ENCODE assay signal across 7 mouse cellular contexts in the genomic region with DNA sequence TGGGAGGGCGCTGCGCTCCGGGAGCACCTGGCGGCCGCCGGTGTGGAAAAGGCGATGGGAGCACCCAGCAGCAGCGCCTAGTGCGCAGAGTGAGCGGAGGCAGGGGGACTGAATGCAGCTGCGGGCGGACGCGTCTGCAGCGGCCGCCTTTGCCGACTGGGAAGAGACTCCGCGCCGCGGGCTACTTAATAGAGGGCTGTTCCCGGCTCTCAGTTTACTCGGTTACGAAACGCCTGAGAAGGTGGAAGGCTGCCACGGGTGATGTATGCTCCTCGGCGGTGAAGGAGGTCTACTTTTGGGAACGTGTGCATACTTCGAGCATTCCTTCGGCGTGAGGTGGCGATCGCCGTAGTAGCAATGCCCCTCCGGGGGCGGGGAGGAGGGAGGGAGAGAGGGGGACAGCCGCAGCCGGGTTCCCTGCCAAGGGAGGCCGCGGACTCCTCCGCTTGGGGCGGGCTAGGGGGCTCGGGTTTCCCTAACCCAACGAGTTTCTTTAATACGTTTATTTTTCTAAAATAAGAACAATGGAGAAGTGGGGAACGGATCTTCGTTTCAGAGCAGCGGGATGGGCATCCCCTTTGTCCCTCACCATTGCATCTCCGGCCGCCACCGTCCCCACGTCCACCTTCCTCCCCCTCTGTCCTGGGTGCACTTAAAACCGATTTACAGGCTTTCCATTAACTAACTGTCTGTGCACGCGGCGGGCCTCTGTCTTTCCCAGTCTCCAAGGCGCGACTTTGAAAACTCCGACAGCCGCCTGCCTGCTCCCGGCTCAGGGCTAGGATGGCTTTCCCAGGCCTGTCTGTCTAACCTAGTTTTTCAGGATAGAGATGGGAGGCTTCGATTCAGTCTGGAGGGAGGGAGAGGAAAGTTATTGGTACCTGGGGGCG. TPM values are rescaled to one million over a fixed set of nuclear protein-coding genes. Genes with fewer than 3 reads are reported as not detected.
DNase-seq lines count a peak whose midpoint lies in the region; TF ChIP-seq lines count a peak whose summit lies in the region.

Gene Col12a1 (minus strand): TSS at position 351 of the 890 bp plus-strand sequence.

- H3K4me2 ChIP-seq in myocyte (ENCODE audit: low read depth) = peak within 1 kb of the TSS; percentile 71

- H3K9me3 ChIP-seq in hindbrain, embryonic 10.5 days = peaks cover 4% of the 10 kb centered on the region; the same call in 1 of the 2 replicates

- peak within 1 kb of the TSS; percentile 64 for H3K4me3 ChIP-seq in brown adipose tissue, adult 24 weeks (ENCODE audit: insufficient read depth, low read depth, low read length)
- peak within 1 kb of the TSS; percentile 59 for H3K4me3 ChIP-seq in hindbrain, embryonic 10.5 days
- H3K4me3 ChIP-seq in myocyte = peak within 1 kb of the TSS; percentile 35

- DNase-seq in R1 (ENCODE audit: low read depth, low spot score) (peak; percentile 49), liver (peak; percentile 44)
- peak in 1 of 2 experiments; percentile 23 for DNase-seq in frontal cortex, adult 2 months (ENCODE audit: extremely low spot score in 1 of 2, low spot score in 1 of 2)
- DNase-seq in hindbrain, embryonic 10.5 days (ENCODE audit: low spot score) = peak; percentile 71
- DNase-seq in urinary bladder, postnatal 14 days (ENCODE audit: low spot score) = peak; percentile 88

- H3K27ac ChIP-seq in brown adipose tissue, adult 24 weeks (replicated peaks; ENCODE audit: low read depth, low read length) = no peak within 1 kb of the TSS
- H3K27ac ChIP-seq in hindbrain, embryonic 10.5 days = peak within 1 kb of the TSS; percentile 60

- H3K4me1 ChIP-seq in brown adipose tissue, adult 24 weeks (ENCODE audit: control insufficient read depth, insufficient read depth, insufficient read length, low read length) = peaks cover 17% of the 10 kb centered on the region
- H3K4me1 ChIP-seq in hindbrain, embryonic 10.5 days (replicated peaks) = peaks cover 46% of the 10 kb centered on the region

- H3K79me2 ChIP-seq in myocyte (ENCODE audit: control insufficient read depth, insufficient read depth) = no peaks in the 10 kb centered on the region

- WGBS in hindbrain, embryonic 10.5 days = under 1% methylated on average over 64 of the region's 64 CpGs

- no peaks in the 10 kb centered on the region for H3K36me3 ChIP-seq in hindbrain, embryonic 10.5 days
- H3K36me3 ChIP-seq in myocyte (ENCODE audit: control insufficient read depth, insufficient read depth) = no peaks in the 10 kb centered on the region

- peaks cover 64% of the 10 kb centered on the region for H3K27me3 ChIP-seq in hindbrain, embryonic 10.5 days (ENCODE audit: insufficient read depth, poor library complexity, severe bottlenecking)
- no peaks in the 10 kb centered on the region for H3K27me3 ChIP-seq in myocyte (ENCODE audit: control insufficient read depth, insufficient read depth, insufficient read length)

- H3ac ChIP-seq in myocyte (ENCODE audit: control insufficient read depth, insufficient read length) = no peak within 1 kb of the TSS

- peak; percentile 60 for TF ChIP-seq POLR2A in myocyte (IDR thresholded peaks at IDR 0.05; ENCODE audit: insufficient read length, low read depth)

TF ChIP-seq in myocyte, 11 proteins besides CTCF, POLR2A, EP300 and RAD21:
- TF ChIP-seq POLR2AphosphoS2 (IDR thresholded peaks at IDR 0.05; ENCODE audit: insufficient read length, low read depth) (no peak), USF1 (IDR thresholded peaks at IDR 0.05; ENCODE audit: low read depth) (no peak), CEBPB (IDR thresholded peaks at IDR 0.05; ENCODE audit: insufficient read depth, poor library complexity, severe bottlenecking) (peak; percentile 63; the same call in 1 of the 2 replicates), TCF12 (IDR thresholded peaks at IDR 0.05; ENCODE audit: insufficient read depth, poor library complexity, severe bottlenecking) (no peak), TCF3 (IDR thresholded peaks at IDR 0.05; ENCODE audit: insufficient read length, low read depth) (no peak), REST (IDR thresholded peaks at IDR 0.05; ENCODE audit: insufficient read depth, insufficient read length) (no peak), E2F4 (IDR thresholded peaks at IDR 0.05; ENCODE audit: insufficient read depth) (no peak), MAX (IDR thresholded peaks at IDR 0.05; ENCODE audit: low read depth) (no peak), MYOD1 (IDR thresholded peaks at IDR 0.05; ENCODE audit: control insufficient read depth in 1 of 3, insufficient read length in 2 of 3, low read depth in 2 of 3) (no peak), SRF (IDR thresholded peaks at IDR 0.05; ENCODE audit: control insufficient read depth, insufficient read length, low read depth) (no peak), MYOG (IDR thresholded peaks at IDR 0.05; ENCODE audit: control insufficient read depth in 1 of 3, insufficient read depth in 1 of 3, insufficient read length in 2 of 3, low read depth in 2 of 3) (peak in 1 of 3 experiments; percentile 19)

RNA-seq across cellular contexts. Expression of gene Col12a1, which starts in this region (rescaled TPM):
- polyA plus RNA-seq in brown adipose tissue, adult 24 weeks (2012; ENCODE audit: insufficient read depth, insufficient read length, missing spikeins) = 2.1 and 5.5 TPM in 2 replicates
- polyA plus RNA-seq in frontal cortex, adult 2 months (2012; rRNA removed) = 15.0 and 16.1 TPM in 2 replicates
- polyA plus RNA-seq in hindbrain, embryonic 10.5 days (2016; fragmentation: Nextera tagmentation; extraction: Ambion mirVana) = 5.8 and 9.0 TPM in 2 replicates
- 17.7 TPM for polyA plus RNA-seq in myocyte (2012; fragmentation: generic; extraction: Trizol)
